Mouse (Mus musculus) adrenal gland, postnatal 25 days (tissue): Measurements from ENCODE around the gene Slc30a4. TPM values are rescaled to one million over a fixed set of nuclear protein-coding genes. Genes with fewer than 3 reads are reported as not detected.
A peak's percentile ranks its signal among the peaks of the same experiment; 100 is the strongest.

Experiments
- DNase-seq: peaks from one replicate; pipeline ENCODE4 v3.0.0; 2021; ENCODE audit warnings: mixed read lengths
- microRNA-seq, 2 experiments: library from miRNA; unstranded; fragments of <30 nt; microRNA quantifications; one replicate each; pipeline ENCODE4 v1.2.0; 2021
- total RNA-seq: library from RNA; stranded (reverse); gene quantifications from 2 replicates; pipeline ENCODE4 v1.2.3, GENCODE M21; 2021

Gene Slc30a4
- total RNA-seq, 1 experiment from 2014 or later, result 34.2 TPM

DNA sequence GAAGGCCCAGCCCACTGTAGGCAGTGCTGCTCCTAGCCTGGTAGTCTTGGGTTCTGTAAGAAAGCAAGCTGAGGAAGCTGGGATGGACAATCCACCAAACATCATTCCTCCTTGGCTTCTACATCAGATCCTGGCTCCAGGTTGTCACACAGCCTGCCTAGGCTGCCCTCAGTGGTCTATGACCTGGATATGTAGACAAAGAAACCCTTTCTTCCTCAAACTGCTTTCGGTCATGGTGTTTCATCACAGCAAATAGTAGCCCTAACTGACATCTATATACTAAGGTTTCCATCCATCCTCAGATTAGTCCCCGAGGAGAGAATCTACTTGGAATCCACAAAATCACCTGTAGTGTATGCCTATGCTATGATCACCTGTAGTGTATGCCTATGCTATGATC lies 27.3 kb downstream of the Slc30a4 start:
- DNase-seq, result no peak

GRCm38 (mm10) chr2:122672841-122673240 lies 29.6 kb downstream of the Slc30a4 start:
- no peak for DNase-seq

DNA sequence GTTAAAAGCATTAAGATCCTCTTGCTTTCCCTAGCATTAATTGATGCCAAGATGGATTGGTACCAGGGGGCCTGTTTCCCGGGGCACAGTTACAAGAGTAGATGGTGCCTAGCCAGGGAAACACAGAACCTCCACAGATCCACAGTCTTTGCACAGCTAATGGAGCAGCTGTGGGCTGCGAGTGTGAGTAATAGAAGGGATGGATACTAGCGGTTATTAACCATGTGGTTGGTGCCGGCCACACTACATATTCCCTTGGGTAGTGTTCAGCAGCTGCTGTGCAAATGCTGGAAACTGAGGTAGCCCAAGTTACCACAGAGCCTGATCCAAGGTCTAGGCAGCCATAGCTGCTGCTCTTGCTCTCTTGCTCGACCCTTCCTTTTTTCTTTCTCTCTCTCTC lies 30.7 kb downstream of the Slc30a4 start:
- no peak for DNase-seq

GRCm38 (mm10) chr2:122667856-122668255 lies 34.6 kb downstream of the Slc30a4 start:
- DNase-seq, result peak; percentile 40

GRCm38 (mm10) chr2:122665973-122666875 lies 36.2 kb downstream of the Slc30a4 start:
- DNase-seq, result peak; percentile 55

DNA sequence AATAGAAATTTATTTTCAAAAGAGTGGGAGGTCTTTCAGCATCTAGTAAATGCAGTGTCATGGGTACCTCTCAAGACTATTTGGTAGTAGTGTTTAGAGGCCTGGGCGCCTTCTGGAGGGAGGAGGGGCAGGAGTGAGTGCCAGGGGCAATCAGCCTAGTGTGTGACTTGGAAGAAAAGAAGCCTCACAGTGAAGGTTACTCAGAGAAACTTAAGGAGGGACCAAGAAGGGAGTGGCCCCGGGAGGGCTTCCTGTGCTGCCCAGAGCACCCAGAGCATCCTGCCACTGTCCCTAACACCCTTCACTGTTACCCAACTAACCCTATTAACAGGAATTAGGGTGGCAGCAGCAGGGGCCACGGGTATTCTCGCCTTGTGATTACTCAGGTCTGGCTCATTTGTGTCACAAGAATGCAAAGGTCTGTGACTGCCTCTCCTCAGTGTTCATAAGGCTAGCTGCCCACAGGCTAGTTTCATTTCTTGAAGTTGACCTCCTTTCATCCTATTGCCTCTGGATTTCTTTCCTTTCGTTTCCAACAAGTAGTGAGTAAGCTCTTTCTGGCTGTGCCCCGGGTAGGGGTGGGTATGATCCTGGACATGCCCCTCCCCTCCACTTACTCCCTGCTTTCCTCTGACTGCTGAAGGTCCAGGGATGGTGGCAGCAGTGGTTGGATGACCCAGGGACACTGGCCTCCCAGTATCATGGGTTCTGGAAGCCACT lies 37.0 kb downstream of the Slc30a4 start:
- no peak for DNase-seq

- DNase-seq, result no peak
Observed at GRCm38 (mm10) chr2:122659825-122660224, 42.6 kb downstream of the Slc30a4 start.

DNA sequence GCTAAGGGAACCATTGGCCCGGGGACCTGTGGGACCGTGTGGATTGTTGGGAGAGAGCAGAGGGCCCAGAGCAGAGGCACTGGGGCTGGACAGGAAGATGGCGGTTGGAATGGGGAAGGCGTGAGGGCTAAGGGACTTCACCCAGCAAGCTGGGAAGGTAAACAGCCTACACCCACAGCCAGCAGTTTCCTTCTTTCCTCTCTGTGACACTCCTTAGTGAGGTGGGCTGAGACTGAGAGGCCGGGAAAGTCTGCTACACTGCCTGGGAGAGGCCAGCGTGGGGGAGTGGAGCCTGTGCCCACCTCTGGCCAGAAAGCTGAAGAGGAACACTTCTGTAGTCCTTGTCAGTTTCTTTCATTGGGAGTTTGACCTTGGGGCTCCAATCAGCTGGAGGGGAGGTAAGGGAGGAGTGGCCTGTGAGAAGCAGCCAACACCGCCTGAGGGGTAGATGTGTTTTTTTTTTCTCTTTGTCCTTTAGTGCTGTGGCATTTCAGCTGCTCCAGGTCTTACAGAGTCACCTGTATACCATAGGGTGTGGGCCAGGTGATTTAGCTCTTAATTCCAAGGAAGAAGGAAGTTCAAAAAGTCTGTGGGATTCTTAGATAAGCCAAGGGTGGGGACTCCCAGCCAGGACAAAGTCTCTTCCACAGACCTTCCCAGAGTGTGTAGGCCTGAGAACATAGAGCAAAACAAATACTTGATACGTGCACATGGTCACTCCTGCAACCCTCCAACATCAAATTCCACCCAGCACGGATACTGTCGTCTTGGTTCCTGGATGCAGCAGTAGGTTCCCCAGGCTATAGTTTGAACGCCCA lies 44.5 kb downstream of the Slc30a4 start:
- DNase-seq, result no peak

- DNase-seq, result no peak
Observed at GRCm38 (mm10) chr2:122656767-122657166, 45.7 kb downstream of the Slc30a4 start.

GRCm38 (mm10) chr2:122656052-122656451 lies 46.4 kb downstream of the Slc30a4 start:
- DNase-seq, result no peak

DNA sequence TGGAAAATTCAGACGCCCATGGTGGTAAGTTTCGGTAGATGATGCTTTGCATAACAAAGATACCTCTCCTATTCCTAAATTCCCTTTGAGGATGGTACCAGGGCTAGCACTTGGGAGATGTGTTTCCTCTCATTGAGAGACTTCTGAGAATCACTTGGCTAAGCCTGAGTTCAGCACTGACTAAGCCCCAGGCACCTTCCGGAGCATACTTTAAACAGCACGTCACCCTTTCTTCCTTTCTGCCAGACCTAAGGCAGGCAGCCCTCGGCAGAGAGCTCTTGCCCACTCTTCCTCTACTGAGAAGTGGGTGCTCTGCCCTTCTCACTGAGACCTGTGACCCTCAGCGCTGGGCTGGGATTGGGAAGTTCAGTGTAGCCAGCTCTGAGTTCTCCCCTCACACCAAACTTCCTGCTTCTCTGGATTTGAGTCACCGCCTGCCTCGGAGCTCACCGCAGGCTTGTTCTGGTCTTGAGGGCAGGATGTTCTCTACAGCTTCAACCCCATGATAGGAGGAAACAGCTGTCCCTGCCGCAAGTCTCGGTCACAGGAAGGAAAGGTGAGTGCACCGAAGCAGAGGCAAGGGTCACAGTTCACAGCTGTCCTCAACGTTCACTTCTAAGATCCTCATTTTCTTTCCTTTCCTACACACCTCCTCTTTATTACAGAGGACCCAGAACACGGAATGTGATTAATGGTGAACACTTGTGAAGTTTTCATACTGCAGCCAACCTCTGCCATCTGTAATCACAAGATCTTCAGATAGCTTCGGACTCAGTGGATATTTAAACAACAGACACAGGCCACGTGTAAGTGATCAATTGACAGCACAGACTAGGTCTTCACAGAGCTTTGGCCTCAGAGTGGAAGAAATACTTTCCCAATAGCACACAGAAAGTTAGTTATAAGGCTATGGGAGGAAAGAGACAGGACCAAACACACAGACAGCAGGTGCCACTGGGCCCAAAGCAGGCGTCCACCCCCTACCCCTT lies 50.1 kb downstream of the Slc30a4 start:
- DNase-seq, result no peak

DNA sequence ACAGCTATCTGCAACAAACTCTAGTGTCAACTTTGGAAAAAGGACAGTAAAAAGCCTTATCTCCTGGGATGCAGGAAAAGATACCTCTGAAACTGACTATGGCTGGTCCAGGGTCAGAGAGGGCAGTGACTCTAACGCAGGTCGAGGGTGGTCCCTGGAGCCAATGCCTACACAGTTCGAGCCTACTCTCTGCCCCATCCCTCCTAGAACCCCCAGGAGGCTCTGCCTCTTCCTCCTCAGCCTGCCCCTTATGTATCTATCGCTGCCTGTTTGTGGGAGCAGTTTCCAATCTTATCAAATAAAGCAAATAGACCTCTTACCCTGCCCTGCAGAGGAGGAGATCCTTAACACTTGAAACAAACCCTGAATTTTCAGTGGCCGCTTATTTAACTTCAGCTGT lies 63.8 kb downstream of the Slc30a4 start:
- DNase-seq, result no peak

DNA sequence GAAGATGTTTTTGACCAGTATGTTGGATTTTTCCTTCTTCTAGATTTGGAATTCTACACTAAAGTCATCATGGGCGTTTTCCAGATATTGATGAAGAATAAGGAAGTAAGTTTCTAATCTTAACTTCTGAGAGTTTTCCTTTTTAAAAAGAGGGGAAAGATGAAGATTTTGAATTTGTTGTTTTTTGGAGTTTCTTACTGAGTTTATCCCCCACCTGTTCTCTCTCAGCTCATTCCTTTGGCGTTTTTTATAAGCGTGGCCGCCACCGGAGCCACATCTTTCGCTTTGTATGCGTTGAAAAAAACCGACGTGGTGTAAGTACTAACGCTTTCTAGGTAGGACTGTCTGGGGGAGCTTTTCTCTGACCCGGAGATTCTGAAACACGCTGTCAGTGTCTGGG lies 64.4 kb downstream of the Slc30a4 start:
- DNase-seq, result no peak

DNA sequence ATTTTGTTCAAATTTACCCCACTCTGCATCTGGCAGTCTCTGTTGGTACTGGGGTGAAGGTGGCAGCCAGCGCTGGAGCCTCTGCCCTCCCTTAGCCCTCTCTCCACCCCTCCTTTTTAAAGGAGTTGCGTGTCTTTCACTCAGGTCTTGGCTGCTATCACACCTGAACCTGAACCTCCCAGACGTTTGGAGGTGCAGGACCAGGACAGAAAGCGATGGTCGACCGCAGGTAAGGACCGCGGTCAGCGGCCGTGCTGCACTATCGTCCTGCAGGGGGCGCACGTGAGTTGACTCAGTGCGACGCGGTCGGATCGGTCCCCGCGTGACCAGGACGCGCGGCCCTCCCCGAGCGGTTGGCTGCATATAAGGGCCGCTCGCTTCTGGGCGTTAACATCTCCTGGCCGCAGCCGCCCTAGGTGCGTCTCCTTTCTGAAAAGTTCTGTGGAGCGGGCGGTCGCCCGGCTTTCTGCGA lies 64.9 kb downstream of the Slc30a4 start:
- DNase-seq, result peak; percentile 86

DNA sequence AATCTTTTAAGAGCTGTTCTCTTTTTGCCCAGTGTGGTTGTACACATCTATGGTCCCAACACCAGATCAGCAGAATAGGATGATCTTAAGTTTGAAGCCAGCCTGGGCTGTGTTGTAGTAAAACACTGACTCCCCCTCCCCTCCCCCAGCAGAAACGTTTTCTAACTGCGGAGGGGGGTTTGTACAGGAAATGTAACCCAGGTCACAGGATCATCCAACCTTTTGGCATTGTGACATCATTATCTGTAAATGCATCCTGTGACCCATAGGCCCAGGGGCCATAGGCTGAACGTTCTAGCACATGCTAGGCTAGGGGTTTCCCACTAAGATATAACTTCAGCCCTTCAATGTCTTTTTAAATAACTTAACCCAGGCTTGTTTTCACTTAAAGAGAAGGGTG lies 65.8 kb downstream of the Slc30a4 start, which contains the start of gene AA467197:
Gene AA467197, plus strand, starts transcription at position 301 of the 400 bp plus-strand sequence.
- DNase-seq, result no peak

Small RNAs within 50 kb of the gene (microRNA-seq; reads per million reads assigned to microRNA genes)
- 4.8 to 6.0 reads per million in 2 experiments for gene Mir147

Other genes starting within 250 kb of the Slc30a4 start
- 0.18 TPM in 1 of 2 replicates, not detected in the other for gene Gm14085, start 217.7 kb downstream of the Slc30a4 start, total RNA-seq
- gene Gatm, start 91.4 kb downstream of the Slc30a4 start, total RNA-seq, result 2.0 and 5.0 TPM in 2 replicates
- 0.70 TPM in 1 of 2 replicates, not detected in the other for gene AA467197, start 65.7 kb downstream of the Slc30a4 start, total RNA-seq
- 26.2 and 38.4 TPM in 2 replicates for gene Bloc1s6, start 35.8 kb upstream of the Slc30a4 start, total RNA-seq
- 50.2 and 57.3 TPM in 2 replicates for gene Sqor, start 62.6 kb upstream of the Slc30a4 start, total RNA-seq